Mouse (Mus musculus): ENCODE results near the gene Nrxn2. TPM values are rescaled to one million over a fixed set of nuclear protein-coding genes. Genes with fewer than 3 reads are reported as not detected.

Gene Nrxn2
- total and polyA plus RNA-seq, 3 experiments: 0.20 to 0.71 (median 0.30) TPM

DNA sequence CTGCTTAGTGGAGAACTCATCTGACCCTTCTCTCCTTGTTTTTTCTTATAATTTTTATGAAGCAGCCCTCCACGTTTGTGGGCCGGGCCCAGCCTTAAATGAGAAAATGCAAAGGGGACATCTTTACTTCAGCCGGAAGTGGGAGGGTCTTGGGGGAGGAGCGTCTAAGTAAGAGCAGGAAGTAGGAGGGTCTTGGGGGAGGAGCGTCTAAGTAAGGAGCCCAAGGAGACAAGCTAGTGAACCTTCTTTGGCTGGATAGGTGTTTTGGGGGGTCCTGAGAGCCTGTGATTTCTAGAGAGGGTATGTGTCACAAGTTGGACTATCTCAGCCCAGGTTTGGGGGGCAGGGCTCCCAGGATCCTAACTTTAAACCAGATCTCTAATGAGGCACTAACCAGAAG lies 96.9 kb downstream of the Nrxn2 start:
- dilution Hi-C loops (cut with MboI; ENCODE audit: extremely low pct_ligation_motif_present, extremely low pct_unique_long_range_greater_than_20kb, low sequenced_read_pairs) (no loop called here), in situ Hi-C loops (cut with MboI; ENCODE audit: low pct_ligation_motif_present, low pct_unique_long_range_greater_than_20kb, low sequenced_read_pairs) (no loop called here)
- H3K9me3 ChIP-seq (replicated peaks; ENCODE audit: low read length): no peaks in the 10 kb centered on the region
- no peak overlapping the region for H3K4me2 ChIP-seq (ENCODE audit: insufficient read depth, low read depth, poor library complexity, severe bottlenecking)
- no peaks in the 10 kb centered on the region for H3K79me2 ChIP-seq (replicated peaks; ENCODE audit: control insufficient read depth, extremely low read depth, insufficient read depth, poor library complexity, severe bottlenecking)
- H3K36me3 ChIP-seq (replicated peaks in 1 of 2; ENCODE audit: control insufficient read depth in 1 of 2, insufficient read depth in 1 of 2, low read length in 1 of 2): no peaks in the 10 kb centered on the region
- H3K4me3 ChIP-seq (replicated peaks in 1 of 3; ENCODE audit: low read depth in 2 of 3, low read length in 2 of 3, poor library complexity in 1 of 3): no peak overlapping the region
- peaks cover 0 to 21% of the 10 kb centered on the region in 2 experiments; a peak in 2 of 4 replicates for H3K4me1 ChIP-seq (ENCODE audit: control insufficient read depth in 1 of 2, insufficient read depth in 2 of 2)
- peaks cover 49% of the 10 kb centered on the region for H3K27me3 ChIP-seq (replicated peaks)
- H3K9ac ChIP-seq (ENCODE audit: insufficient read depth, low read depth): no peak overlapping the region
- TF ChIP-seq ELF1 (IDR thresholded peaks at IDR 0.05; ENCODE audit: low read depth, low read length) (peak; percentile 60), UBTF (IDR thresholded peaks at IDR 0.05; ENCODE audit: low read depth, low read length) (no peak)
- peak; percentile 66 for DNase-seq (ENCODE audit: extremely low read depth)
- no peak overlapping the region for H3K27ac ChIP-seq (ENCODE audit: insufficient read depth, low read depth)

DNA sequence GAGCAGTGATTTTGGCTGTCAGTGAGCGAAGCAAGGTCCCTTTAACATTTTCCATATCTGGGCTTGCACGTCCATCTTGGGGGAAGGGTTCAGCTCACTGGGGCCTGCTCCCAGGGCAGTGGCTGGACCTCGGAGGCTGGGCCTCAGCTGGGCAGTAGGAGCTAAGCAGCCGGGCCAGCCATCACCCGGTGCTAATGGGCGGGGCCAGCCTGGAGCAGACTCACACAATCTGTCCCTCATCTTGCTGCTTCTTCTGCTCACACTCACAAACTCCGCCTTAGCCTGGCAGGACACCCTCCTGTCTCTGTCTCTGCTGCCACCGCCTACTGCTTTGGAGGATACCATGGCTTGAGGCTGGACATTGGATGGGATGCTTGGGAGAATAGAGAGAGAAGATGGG lies 97.6 kb downstream of the Nrxn2 start:
- dilution Hi-C loops (cut with MboI; ENCODE audit: extremely low pct_ligation_motif_present, extremely low pct_unique_long_range_greater_than_20kb, low sequenced_read_pairs) (no loop called here), in situ Hi-C loops (cut with MboI; ENCODE audit: low pct_ligation_motif_present, low pct_unique_long_range_greater_than_20kb, low sequenced_read_pairs) (no loop called here)
- Histone ChIP-seq H3K27me3 (replicated peaks) (peaks cover 42% of the 10 kb centered on the region), H3K9ac (ENCODE audit: insufficient read depth, low read depth) (no peak overlapping the region), H3K79me2 (replicated peaks; ENCODE audit: control insufficient read depth, extremely low read depth, insufficient read depth, poor library complexity, severe bottlenecking) (no peaks in the 10 kb centered on the region), H3K4me2 (ENCODE audit: insufficient read depth, low read depth, poor library complexity, severe bottlenecking) (no peak overlapping the region), H3K4me3 (replicated peaks in 1 of 3; ENCODE audit: low read depth in 2 of 3, low read length in 2 of 3, poor library complexity in 1 of 3) (no peak overlapping the region), H3K36me3 (replicated peaks in 1 of 2; ENCODE audit: control insufficient read depth in 1 of 2, insufficient read depth in 1 of 2, low read length in 1 of 2) (no peaks in the 10 kb centered on the region), H3K9me3 (replicated peaks; ENCODE audit: low read length) (no peaks in the 10 kb centered on the region), H3K27ac (ENCODE audit: insufficient read depth, low read depth) (no peak overlapping the region), H3K4me1 (ENCODE audit: control insufficient read depth in 1 of 2, insufficient read depth in 2 of 2) (peaks cover 0 to 21% of the 10 kb centered on the region in 2 experiments; a peak in 2 of 4 replicates)
- TF ChIP-seq ZMIZ1 (IDR thresholded peaks at IDR 0.05; ENCODE audit: low read depth, low read length) (no peak), NRF1 (IDR thresholded peaks at IDR 0.05; ENCODE audit: low read depth, low read length) (no peak), USF2 (conservative IDR thresholded peaks at IDR 0.05; ENCODE audit: low read depth, low read length) (no peak), MAZ (IDR thresholded peaks at IDR 0.05; ENCODE audit: low read depth, low read length) (no peak), POLR2A (IDR thresholded peaks at IDR 0.05; ENCODE audit: low read depth, low read length) (no peak), E2F4 (IDR thresholded peaks at IDR 0.05; ENCODE audit: insufficient replicate concordance, low read depth, low read length) (no peak), UBTF (IDR thresholded peaks at IDR 0.05; ENCODE audit: low read depth, low read length) (no peak)
- DNase-seq (ENCODE audit: extremely low read depth): no peak

DNA sequence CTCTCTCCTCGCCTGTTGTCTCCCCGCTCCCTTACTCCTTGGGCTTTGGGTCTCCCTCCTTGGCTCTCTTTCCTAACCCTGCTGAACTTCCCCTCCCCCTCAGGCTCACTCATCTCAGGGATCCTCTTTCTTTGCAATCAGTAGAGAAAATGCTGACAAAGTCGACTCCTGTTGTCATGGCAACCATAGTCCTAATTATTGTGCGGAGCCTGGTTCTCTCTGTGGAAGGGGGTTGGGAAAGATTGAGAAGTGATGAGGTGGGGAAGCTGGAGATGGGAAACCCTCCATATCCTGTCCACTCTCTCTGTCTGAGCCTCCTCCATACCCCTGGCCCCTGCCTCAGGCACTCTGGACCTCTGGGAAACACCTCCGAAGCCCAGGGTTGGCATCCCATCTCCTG lies 100.1 kb downstream of the Nrxn2 start:
- Histone ChIP-seq H3K79me2 (replicated peaks; ENCODE audit: control insufficient read depth, extremely low read depth, insufficient read depth, poor library complexity, severe bottlenecking) (no peaks in the 10 kb centered on the region), H3K36me3 (replicated peaks in 1 of 2; ENCODE audit: control insufficient read depth in 1 of 2, insufficient read depth in 1 of 2, low read length in 1 of 2) (no peaks in the 10 kb centered on the region), H3K27me3 (replicated peaks) (peaks cover 35% of the 10 kb centered on the region), H3K9ac (ENCODE audit: insufficient read depth, low read depth) (no peak overlapping the region), H3K4me3 (replicated peaks in 1 of 3; ENCODE audit: low read depth in 2 of 3, low read length in 2 of 3, poor library complexity in 1 of 3) (no peak overlapping the region), H3K4me2 (ENCODE audit: insufficient read depth, low read depth, poor library complexity, severe bottlenecking) (no peak overlapping the region), H3K9me3 (replicated peaks; ENCODE audit: low read length) (no peaks in the 10 kb centered on the region), H3K27ac (ENCODE audit: insufficient read depth, low read depth) (no peak overlapping the region), H3K4me1 (ENCODE audit: control insufficient read depth in 1 of 2, insufficient read depth in 2 of 2) (peaks cover 0 to 21% of the 10 kb centered on the region in 2 experiments; a peak in 2 of 4 replicates)
- no peak for DNase-seq (ENCODE audit: extremely low read depth)
- TF ChIP-seq ZC3H11A (IDR thresholded peaks at IDR 0.05; ENCODE audit: low read depth, low read length) (no peak), HCFC1 (IDR thresholded peaks at IDR 0.05; ENCODE audit: low read depth, low read length) (no peak), CHD1 (IDR thresholded peaks at IDR 0.05; ENCODE audit: low read depth, low read length) (no peak), MEF2A (IDR thresholded peaks at IDR 0.05; ENCODE audit: borderline replicate concordance, low read depth, low read length) (no peak), MAZ (IDR thresholded peaks at IDR 0.05; ENCODE audit: low read depth, low read length) (no peak), TBP (conservative IDR thresholded peaks at IDR 0.05; ENCODE audit: low read depth, low read length) (no peak), MYC (IDR thresholded peaks at IDR 0.05; ENCODE audit: low read depth, low read length) (no peak), NELFE (IDR thresholded peaks at IDR 0.05; ENCODE audit: low read depth, low read length) (no peak), RCOR1 (conservative IDR thresholded peaks at IDR 0.05; ENCODE audit: low read depth, low read length) (no peak), ZKSCAN1 (IDR thresholded peaks at IDR 0.05; ENCODE audit: borderline replicate concordance, low read depth, low read length) (no peak)
- dilution Hi-C loops (cut with MboI; ENCODE audit: extremely low pct_ligation_motif_present, extremely low pct_unique_long_range_greater_than_20kb, low sequenced_read_pairs) (no loop called here), in situ Hi-C loops (cut with MboI; ENCODE audit: low pct_ligation_motif_present, low pct_unique_long_range_greater_than_20kb, low sequenced_read_pairs) (no loop called here)

All from CH12.LX (cell line).